Mouse (Mus musculus): ENCODE measurements around the gene Rab11fip4. TPM values are rescaled to one million over a fixed set of nuclear protein-coding genes. Genes with fewer than 3 reads are reported as not detected.

Rab11fip4 gene
- polyA plus RNA-seq, 1 experiment from 2014 or later, result 9.1 TPM

DNA sequence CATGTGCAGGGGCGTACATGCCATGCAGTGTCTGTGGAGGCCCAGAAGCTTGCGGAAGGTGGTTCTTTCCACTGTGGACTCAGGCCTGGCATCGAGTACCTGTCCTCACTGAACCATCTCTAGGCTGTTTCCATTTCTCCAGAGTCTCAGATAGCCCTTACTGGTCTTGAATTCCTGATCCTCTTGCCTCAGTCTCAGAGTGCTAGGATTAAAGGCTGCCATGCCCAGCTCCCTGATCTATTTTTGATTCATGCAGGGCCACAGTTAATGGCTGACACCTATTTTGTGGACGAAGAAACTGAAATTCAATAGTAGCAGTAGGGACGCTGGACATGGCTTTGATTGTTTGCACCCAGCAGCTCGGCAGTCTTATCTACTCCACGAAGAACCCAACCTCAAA is 110.5 kb downstream of the Rab11fip4 start:
- Histone ChIP-seq H3K27ac (no peak overlapping the region), H3K27me3 (ENCODE audit: insufficient read depth, low read length) (no peaks in the 10 kb centered on the region), H3K9me3 (replicated peaks; ENCODE audit: low read length) (no peaks in the 10 kb centered on the region), H3K36me3 (ENCODE audit: insufficient read depth, low read length) (0 out of 2 replicates have a peak, but pooled peaks cover 3% of the 10 kb centered on the region), H3K4me3 (replicated peaks; ENCODE audit: low read depth, low read length) (no peak overlapping the region), H3K9ac (ENCODE audit: low read depth, low read length) (no peak overlapping the region), H3K4me1 (replicated peaks; ENCODE audit: insufficient read depth, low read length) (peaks cover 8% of the 10 kb centered on the region; the same call in 1 of the 2 replicates), H3K4me2 (ENCODE audit: low read length) (no peak overlapping the region)
- DNase-seq (ENCODE audit: low spot score) (no peak), ATAC-seq (replicated peaks; ENCODE audit: low FRiP score, low read depth) (no peak)
- WGBS, result 91% methylated on average over 7 of the region's 7 CpGs
- no peak for TF ChIP-seq CTCF (IDR thresholded peaks at IDR 0.05; ENCODE audit: low read depth)

GRCm38 (mm10) chr11:79702092-79702491 is 111.1 kb downstream of the Rab11fip4 start:
- H3K4me1 ChIP-seq (replicated peaks; ENCODE audit: insufficient read depth, low read length), result peaks cover 8% of the 10 kb centered on the region; the same call in 1 of the 2 replicates
- H3K4me2 ChIP-seq (ENCODE audit: low read length), result no peak overlapping the region
- no peak overlapping the region for H3K27ac ChIP-seq
- no peak for TF ChIP-seq CTCF (IDR thresholded peaks at IDR 0.05; ENCODE audit: low read depth)
- DNase-seq (ENCODE audit: low spot score) (no peak), ATAC-seq (replicated peaks; ENCODE audit: low FRiP score, low read depth) (no peak)
- no peak overlapping the region for H3K4me3 ChIP-seq (replicated peaks; ENCODE audit: low read depth, low read length)
- no peaks in the 10 kb centered on the region for H3K9me3 ChIP-seq (replicated peaks; ENCODE audit: low read length)
- 0 out of 2 replicates have a peak, but pooled peaks cover 3% of the 10 kb centered on the region for H3K36me3 ChIP-seq (ENCODE audit: insufficient read depth, low read length)
- H3K27me3 ChIP-seq (ENCODE audit: insufficient read depth, low read length), result no peaks in the 10 kb centered on the region
- no peak overlapping the region for H3K9ac ChIP-seq (ENCODE audit: low read depth, low read length)
- WGBS, result 94% methylated on average over 6 of the region's 6 CpGs

GRCm38 (mm10) chr11:79703452-79703851 is 112.4 kb downstream of the Rab11fip4 start:
- DNase-seq (ENCODE audit: low spot score), result peak; percentile 81
- WGBS, result 3% methylated on average over 5 of the region's 5 CpGs
- peak; percentile 44; the same call in 1 of the 2 replicates for ATAC-seq (replicated peaks; ENCODE audit: low FRiP score, low read depth)

GRCm38 (mm10) chr11:79703885-79704291 is 112.9 kb downstream of the Rab11fip4 start:
- ATAC-seq (replicated peaks; ENCODE audit: low FRiP score, low read depth) (peak; percentile 42), DNase-seq (ENCODE audit: low spot score) (peak; percentile 86)
- WGBS, result 0% methylated on average over 27 of the region's 27 CpGs
- H3K4me1 ChIP-seq (replicated peaks; ENCODE audit: insufficient read depth, low read length), result peaks cover 8% of the 10 kb centered on the region; the same call in 1 of the 2 replicates
- H3K9ac ChIP-seq (ENCODE audit: low read depth, low read length), result peak overlapping the region; percentile 93
- TF ChIP-seq CTCF (IDR thresholded peaks at IDR 0.05; ENCODE audit: low read depth), result no peak
- 0 out of 2 replicates have a peak, but pooled peaks cover 3% of the 10 kb centered on the region for H3K36me3 ChIP-seq (ENCODE audit: insufficient read depth, low read length)
- H3K4me2 ChIP-seq (ENCODE audit: low read length), result peak overlapping the region; percentile 59
- H3K9me3 ChIP-seq (replicated peaks; ENCODE audit: low read length), result no peaks in the 10 kb centered on the region
- peak overlapping the region; percentile 76 for H3K4me3 ChIP-seq (replicated peaks; ENCODE audit: low read depth, low read length)
- peak overlapping the region; percentile 97 for H3K27ac ChIP-seq
- H3K27me3 ChIP-seq (ENCODE audit: insufficient read depth, low read length), result no peaks in the 10 kb centered on the region

More at GRCm38 (mm10) chr11:79703452-79703851, 112.4 kb downstream of the Rab11fip4 start:
- Histone ChIP-seq H3K36me3 (ENCODE audit: insufficient read depth, low read length) (0 out of 2 replicates have a peak, but pooled peaks cover 3% of the 10 kb centered on the region), H3K4me2 (ENCODE audit: low read length) (peak overlapping the region; percentile 59), H3K9me3 (replicated peaks; ENCODE audit: low read length) (no peaks in the 10 kb centered on the region), H3K27me3 (ENCODE audit: insufficient read depth, low read length) (no peaks in the 10 kb centered on the region), H3K27ac (peak overlapping the region; percentile 97), H3K9ac (ENCODE audit: low read depth, low read length) (peak overlapping the region; percentile 93), H3K4me3 (replicated peaks; ENCODE audit: low read depth, low read length) (peak overlapping the region; percentile 76), H3K4me1 (replicated peaks; ENCODE audit: insufficient read depth, low read length) (peaks cover 8% of the 10 kb centered on the region; the same call in 1 of the 2 replicates)
- peak; percentile 58 for TF ChIP-seq CTCF (IDR thresholded peaks at IDR 0.05; ENCODE audit: low read depth)

- Histone ChIP-seq H3K4me3 (replicated peaks; ENCODE audit: low read depth, low read length) (peak overlapping the region; percentile 76), H3K27me3 (ENCODE audit: insufficient read depth, low read length) (no peaks in the 10 kb centered on the region), H3K4me1 (replicated peaks; ENCODE audit: insufficient read depth, low read length) (peaks cover 8% of the 10 kb centered on the region; the same call in 1 of the 2 replicates), H3K9ac (ENCODE audit: low read depth, low read length) (peak overlapping the region; percentile 93), H3K27ac (peak overlapping the region; percentile 97), H3K4me2 (ENCODE audit: low read length) (peak overlapping the region; percentile 59), H3K36me3 (ENCODE audit: insufficient read depth, low read length) (0 out of 2 replicates have a peak, but pooled peaks cover 3% of the 10 kb centered on the region), H3K9me3 (replicated peaks; ENCODE audit: low read length) (no peaks in the 10 kb centered on the region)
- TF ChIP-seq CTCF (IDR thresholded peaks at IDR 0.05; ENCODE audit: low read depth), result no peak
- peak; percentile 95 for DNase-seq (ENCODE audit: low spot score)
- peak; percentile 92 for ATAC-seq (replicated peaks; ENCODE audit: low FRiP score, low read depth)
- under 1% methylated on average over 61 of the region's 61 CpGs for WGBS
These were observed 113.5 kb downstream of the Rab11fip4 start for GRCm38 (mm10) chr11:79704318-79705150.

GRCm38 (mm10) chr11:79707084-79707483 is 116.1 kb downstream of the Rab11fip4 start:
- WGBS, result 84% methylated on average over 3 of the region's 3 CpGs
- Histone ChIP-seq H3K36me3 (ENCODE audit: insufficient read depth, low read length) (no peaks in the 10 kb centered on the region), H3K27me3 (ENCODE audit: insufficient read depth, low read length) (no peaks in the 10 kb centered on the region), H3K4me2 (ENCODE audit: low read length) (no peak overlapping the region), H3K9ac (ENCODE audit: low read depth, low read length) (no peak overlapping the region), H3K27ac (no peak overlapping the region), H3K4me1 (replicated peaks; ENCODE audit: insufficient read depth, low read length) (peaks cover 17% of the 10 kb centered on the region; the same call in 1 of the 2 replicates), H3K9me3 (replicated peaks; ENCODE audit: low read length) (no peaks in the 10 kb centered on the region), H3K4me3 (replicated peaks; ENCODE audit: low read depth, low read length) (no peak overlapping the region)
- DNase-seq (ENCODE audit: low spot score) (no peak), ATAC-seq (replicated peaks; ENCODE audit: low FRiP score, low read depth) (no peak)
- peak; percentile 15; the same call in 1 of the 2 replicates for TF ChIP-seq CTCF (IDR thresholded peaks at IDR 0.05; ENCODE audit: low read depth)

Data from kidney, postnatal 0 days (tissue).